Mouse (Mus musculus) embryo, embryonic 11 days (tissue): ENCODE measurements around the gene Efcab9.

ENCODE experiments used
- DNase-seq: peaks from one replicate; pipeline ENCODE4 v3.0.0-alpha.2; 2015

Efcab9 gene

GRCm38 (mm10) chr11:32488808-32489670 lies 42.8 kb downstream of the Efcab9 start:
- DNase-seq: no peak

GRCm38 (mm10) chr11:32488344-32488743 lies 43.5 kb downstream of the Efcab9 start:
- DNase-seq: no peak

- no peak for DNase-seq
These were observed 44.4 kb downstream of the Efcab9 start for GRCm38 (mm10) chr11:32487501-32487900.

- DNase-seq: no peak
These were observed 45.3 kb downstream of the Efcab9 start for GRCm38 (mm10) chr11:32486621-32487020.

GRCm38 (mm10) chr11:32485290-32485689 lies 46.6 kb downstream of the Efcab9 start:
- peak; percentile 13 for DNase-seq

- no peak for DNase-seq
These were observed 50.4 kb downstream of the Efcab9 start for GRCm38 (mm10) chr11:32481525-32481924.

GRCm38 (mm10) chr11:32475487-32476236 lies 56.2 kb downstream of the Efcab9 start:
- DNase-seq: no peak

GRCm38 (mm10) chr11:32474725-32475124 lies 57.2 kb downstream of the Efcab9 start:
- no peak for DNase-seq
